Mouse (Mus musculus): ENCODE measurements around the gene Xpot. TPM values are rescaled to one million over a fixed set of nuclear protein-coding genes. Genes with fewer than 3 reads are reported as not detected.
A peak's percentile ranks its signal among the peaks of the same experiment; 100 is the strongest.

Xpot gene
- total RNA-seq, 1 experiment, result 129 TPM

DNA sequence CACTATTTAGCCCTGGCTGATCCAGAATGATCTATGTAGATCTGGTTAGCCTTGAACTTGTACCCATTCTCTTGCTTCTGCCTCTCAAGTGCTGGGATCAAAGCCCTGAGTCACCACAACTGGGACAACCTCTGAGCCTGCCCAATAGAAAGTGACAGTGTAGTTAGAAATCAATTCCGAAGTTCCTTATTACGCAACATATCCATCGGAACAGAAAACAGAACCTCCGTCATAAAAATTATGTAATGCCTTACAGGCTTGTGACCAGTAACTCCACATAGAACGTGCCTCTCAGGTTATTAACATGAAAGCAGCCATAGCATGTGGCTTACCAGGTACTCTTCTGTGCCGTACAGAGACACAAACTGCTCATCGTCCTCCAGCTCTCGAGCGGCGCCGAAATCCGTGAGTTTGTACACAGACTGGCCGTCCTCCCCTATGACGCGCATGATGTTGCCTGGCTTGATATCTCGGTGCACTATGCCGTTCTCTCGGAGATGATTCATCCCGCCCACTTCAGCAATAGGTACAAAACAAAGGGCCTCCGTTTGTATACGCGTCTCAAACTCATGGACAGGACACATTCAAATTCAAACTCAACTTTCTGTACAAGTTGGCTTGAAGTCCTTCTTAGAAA, 54.5 kb downstream of the Xpot start:
- DNase-seq (ENCODE audit: low read depth, low spot score), result no peak
- no peak overlapping the region for H3K4me3 ChIP-seq (ENCODE audit: insufficient read depth in 1 of 2, low read depth in 1 of 2, low read length in 2 of 2, poor library complexity in 1 of 2, severe bottlenecking in 1 of 2)
- H3K9ac ChIP-seq (ENCODE audit: insufficient read depth, low read depth, low read length, poor library complexity, severe bottlenecking), result no peak overlapping the region
- TF ChIP-seq ZNF384 (IDR thresholded peaks at IDR 0.05; ENCODE audit: low read depth, low read length), result no peak
- TF ChIP-seq ZC3H11A (IDR thresholded peaks at IDR 0.05; ENCODE audit: borderline replicate concordance, low read depth, low read length), result no peak
- no peak for TF ChIP-seq HCFC1 (IDR thresholded peaks at IDR 0.05; ENCODE audit: borderline replicate concordance, insufficient read depth, low read length)
- no peak for TF ChIP-seq CHD2 (IDR thresholded peaks at IDR 0.05; ENCODE audit: low read depth, low read length)
- peaks cover 0 to 8% of the 10 kb centered on the region in 2 experiments; a peak in 2 of 4 replicates for H3K4me1 ChIP-seq (ENCODE audit: control insufficient read depth in 2 of 2, insufficient read depth in 2 of 2, low read length in 2 of 2, poor library complexity in 1 of 2)
- H3K9me3 ChIP-seq (ENCODE audit: control insufficient read depth, insufficient read depth, low read depth, low read length), result no peaks in the 10 kb centered on the region
- peaks cover 21% of the 10 kb centered on the region for H3K36me3 ChIP-seq (ENCODE audit: control insufficient read depth, insufficient read depth, low read length, poor library complexity, severe bottlenecking)
- in situ Hi-C loops (cut with MboI; ENCODE audit: low sequenced_read_pairs in 2 of 2, unreplicated experiment in 2 of 2), result no loop called here
- no peak overlapping the region for H3K27ac ChIP-seq (ENCODE audit: insufficient read depth, low read depth, low read length, poor library complexity, severe bottlenecking)

DNA sequence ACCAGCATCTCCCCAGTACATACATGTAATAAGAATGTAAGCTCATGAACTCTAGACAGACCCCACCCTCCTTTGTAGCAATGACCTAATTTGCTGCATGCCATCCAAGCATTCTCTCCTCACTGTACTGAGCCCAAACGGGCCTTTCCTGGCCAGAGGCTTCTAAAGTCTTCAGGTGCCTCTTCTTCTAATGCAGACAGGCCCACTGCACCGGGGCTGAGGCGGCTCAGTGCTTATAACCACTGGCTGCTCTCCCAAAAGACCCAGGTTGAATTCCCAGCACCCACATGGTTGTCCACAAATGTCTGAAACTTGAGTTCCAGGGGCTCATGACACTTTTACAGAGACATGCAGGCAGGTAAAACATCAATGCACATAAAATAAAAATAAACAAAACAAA, 55.1 kb downstream of the Xpot start:
- Histone ChIP-seq H3K9ac (ENCODE audit: insufficient read depth, low read depth, low read length, poor library complexity, severe bottlenecking) (no peak overlapping the region), H3K4me3 (ENCODE audit: insufficient read depth in 1 of 2, low read depth in 1 of 2, low read length in 2 of 2, poor library complexity in 1 of 2, severe bottlenecking in 1 of 2) (no peak overlapping the region), H3K36me3 (ENCODE audit: control insufficient read depth, insufficient read depth, low read length, poor library complexity, severe bottlenecking) (peaks cover 18% of the 10 kb centered on the region), H3K9me3 (ENCODE audit: control insufficient read depth, insufficient read depth, low read depth, low read length) (no peaks in the 10 kb centered on the region), H3K4me1 (ENCODE audit: control insufficient read depth in 2 of 2, insufficient read depth in 2 of 2, low read length in 2 of 2, poor library complexity in 1 of 2) (peaks cover 0 to 8% of the 10 kb centered on the region in 2 experiments; a peak in 2 of 4 replicates), H3K27ac (ENCODE audit: insufficient read depth, low read depth, low read length, poor library complexity, severe bottlenecking) (no peak overlapping the region)
- DNase-seq (ENCODE audit: low read depth, low spot score), result no peak
- in situ Hi-C loops (cut with MboI; ENCODE audit: low sequenced_read_pairs in 2 of 2, unreplicated experiment in 2 of 2), result no loop called here
- no peak for TF ChIP-seq ZC3H11A (IDR thresholded peaks at IDR 0.05; ENCODE audit: borderline replicate concordance, low read depth, low read length)
- TF ChIP-seq CHD2 (IDR thresholded peaks at IDR 0.05; ENCODE audit: low read depth, low read length), result no peak
- no peak for TF ChIP-seq HCFC1 (IDR thresholded peaks at IDR 0.05; ENCODE audit: borderline replicate concordance, insufficient read depth, low read length)
- no peak for TF ChIP-seq MAFK (IDR thresholded peaks at IDR 0.05; ENCODE audit: insufficient read depth, low read depth, low read length)
- no peak for TF ChIP-seq ZNF384 (IDR thresholded peaks at IDR 0.05; ENCODE audit: low read depth, low read length)

DNA sequence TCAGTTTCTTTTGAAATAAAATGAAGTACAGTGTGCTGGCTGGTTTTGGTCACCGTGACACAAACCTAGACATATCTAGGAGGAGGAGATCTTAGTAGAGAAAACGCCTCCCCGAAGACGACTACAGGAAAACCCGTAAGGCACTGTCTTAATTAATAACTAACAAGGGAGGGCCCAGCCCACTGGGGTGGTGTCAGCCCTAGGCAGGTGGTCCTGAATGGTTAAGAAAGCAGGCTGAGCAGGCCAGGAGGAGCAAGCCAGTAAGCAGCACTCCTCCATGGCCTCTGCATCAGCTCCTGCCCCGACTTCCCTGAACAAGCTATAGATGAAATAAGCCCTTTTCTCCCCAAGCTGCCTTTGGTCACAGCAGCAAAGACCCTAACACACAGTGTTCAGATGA, 56.3 kb downstream of the Xpot start:
- DNase-seq (ENCODE audit: low read depth, low spot score), result no peak
- in situ Hi-C loops (cut with MboI; ENCODE audit: low sequenced_read_pairs in 2 of 2, unreplicated experiment in 2 of 2), result no loop called here
- peaks cover 14% of the 10 kb centered on the region; the same call in 1 of the 2 replicates for H3K36me3 ChIP-seq (ENCODE audit: control insufficient read depth, insufficient read depth, low read length, poor library complexity, severe bottlenecking)
- H3K4me1 ChIP-seq (ENCODE audit: control insufficient read depth in 2 of 2, insufficient read depth in 2 of 2, low read length in 2 of 2, poor library complexity in 1 of 2), result peaks cover 0 to 8% of the 10 kb centered on the region in 2 experiments; a peak in 2 of 4 replicates
- H3K4me3 ChIP-seq (ENCODE audit: insufficient read depth in 1 of 2, low read depth in 1 of 2, low read length in 2 of 2, poor library complexity in 1 of 2, severe bottlenecking in 1 of 2), result no peak overlapping the region
- TF ChIP-seq HCFC1 (IDR thresholded peaks at IDR 0.05; ENCODE audit: borderline replicate concordance, insufficient read depth, low read length), result no peak
- no peak for TF ChIP-seq CHD2 (IDR thresholded peaks at IDR 0.05; ENCODE audit: low read depth, low read length)
- no peak for TF ChIP-seq ZNF384 (IDR thresholded peaks at IDR 0.05; ENCODE audit: low read depth, low read length)
- H3K27ac ChIP-seq (ENCODE audit: insufficient read depth, low read depth, low read length, poor library complexity, severe bottlenecking), result no peak overlapping the region
- no peaks in the 10 kb centered on the region for H3K9me3 ChIP-seq (ENCODE audit: control insufficient read depth, insufficient read depth, low read depth, low read length)
- no peak overlapping the region for H3K9ac ChIP-seq (ENCODE audit: insufficient read depth, low read depth, low read length, poor library complexity, severe bottlenecking)

DNA sequence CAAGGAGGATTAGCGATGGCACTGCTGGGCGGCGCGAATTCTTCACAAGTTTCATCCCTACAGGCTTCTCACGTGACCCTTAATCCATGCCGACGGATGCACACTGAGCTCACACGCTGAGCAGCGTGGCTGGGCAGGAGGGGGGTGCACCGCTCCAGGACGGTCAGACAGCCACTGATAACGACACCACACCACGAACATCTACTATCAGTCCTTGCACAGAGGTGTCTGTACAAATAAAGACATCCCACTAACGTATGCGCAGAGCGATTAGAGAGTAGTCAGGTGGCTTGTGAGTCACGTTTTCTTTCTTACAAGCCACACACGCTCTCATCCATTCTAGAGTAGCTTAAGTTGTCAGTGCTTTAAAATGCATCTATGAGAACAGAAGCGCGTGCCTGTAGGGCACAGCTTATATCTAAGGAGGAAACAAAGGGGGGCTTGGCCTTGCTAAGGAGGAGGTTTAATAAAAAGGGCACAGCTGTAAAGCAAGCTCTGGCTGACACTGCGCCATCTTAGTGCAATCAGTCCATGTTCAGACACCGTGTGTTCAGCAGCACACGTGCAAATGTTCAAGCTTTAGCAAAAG, 57.0 kb downstream of the Xpot start:
- Histone ChIP-seq H3K4me1 (ENCODE audit: control insufficient read depth in 2 of 2, insufficient read depth in 2 of 2, low read length in 2 of 2, poor library complexity in 1 of 2) (peaks cover 0 to 8% of the 10 kb centered on the region in 2 experiments; a peak in 2 of 4 replicates), H3K36me3 (ENCODE audit: control insufficient read depth, insufficient read depth, low read length, poor library complexity, severe bottlenecking) (peaks cover 13% of the 10 kb centered on the region; the same call in 1 of the 2 replicates), H3K9ac (ENCODE audit: insufficient read depth, low read depth, low read length, poor library complexity, severe bottlenecking) (peak overlapping the region; percentile 5; the same call in 1 of the 2 replicates), H3K9me3 (ENCODE audit: control insufficient read depth, insufficient read depth, low read depth, low read length) (no peaks in the 10 kb centered on the region), H3K27ac (ENCODE audit: insufficient read depth, low read depth, low read length, poor library complexity, severe bottlenecking) (peak overlapping the region; percentile 31; the same call in 1 of the 2 replicates), H3K4me3 (ENCODE audit: insufficient read depth in 1 of 2, low read depth in 1 of 2, low read length in 2 of 2, poor library complexity in 1 of 2, severe bottlenecking in 1 of 2) (peak overlapping the region in 1 of 2 experiments; percentile 11; a peak in 1 of 4 replicates)
- DNase-seq (ENCODE audit: low read depth, low spot score), result peak; percentile 31
- in situ Hi-C loops (cut with MboI; ENCODE audit: low sequenced_read_pairs in 2 of 2, unreplicated experiment in 2 of 2), result no loop called here
- TF ChIP-seq ZC3H11A (IDR thresholded peaks at IDR 0.05; ENCODE audit: borderline replicate concordance, low read depth, low read length), result no peak
- no peak for TF ChIP-seq ZNF384 (IDR thresholded peaks at IDR 0.05; ENCODE audit: low read depth, low read length)
- no peak for TF ChIP-seq CHD2 (IDR thresholded peaks at IDR 0.05; ENCODE audit: low read depth, low read length)
- TF ChIP-seq MAFK (IDR thresholded peaks at IDR 0.05; ENCODE audit: insufficient read depth, low read depth, low read length), result no peak
- no peak for TF ChIP-seq HCFC1 (IDR thresholded peaks at IDR 0.05; ENCODE audit: borderline replicate concordance, insufficient read depth, low read length)
